ENCODE assay signal across 9 mouse cellular contexts in genomic region chr1:86360441-86360840, GRCm38 (mm10). TPM values are rescaled to one million over a fixed set of nuclear protein-coding genes. Genes with fewer than 3 reads are reported as not detected.
DNase-seq lines count a peak whose midpoint lies in the region; ATAC-seq and TF ChIP-seq lines count a peak whose summit lies in the region.
"Had no signal": no experiment of that assay in that cellular context is flagged by ENCODE, and none has a peak within 500 bp of the region (broad histone marks: within the 10 kb centered on the region; RNA-seq: fewer than 3 reads in every experiment).

No protein-coding gene starts in this region.

- ATAC-seq in inflammation-experienced regulatory T-cells, adult 6 months, result no peak

- peak overlapping the region; percentile 96 for H3K4me3 ChIP-seq in testis, adult 2 months (ENCODE audit: control insufficient read depth, low read depth, low read length)

- H3K4me1 ChIP-seq in testis, adult 2 months (ENCODE audit: control insufficient read depth, insufficient read depth, low read length), result peaks cover 6% of the 10 kb centered on the region

- H3K36me3 ChIP-seq in testis, adult 2 months (ENCODE audit: control insufficient read depth, insufficient read depth, low read length), result no peaks in the 10 kb centered on the region

- peak; percentile 22 for DNase-seq in cerebellum, adult 11-12 months
- no peak for DNase-seq in cerebellum, postnatal 14 days
- DNase-seq in testis, postnatal 10 days (ENCODE audit: low spot score), result no peak
- DNase-seq in liver, result peak; percentile 41
- peak; percentile 29 for DNase-seq in yolk sac, embryonic 10.5 days (ENCODE audit: low spot score)
- no peak for DNase-seq in adrenal gland, postnatal 4 days (ENCODE audit: low spot score in 2 of 2)

- peak overlapping the region; percentile 86 for H3K27ac ChIP-seq in testis, adult 2 months (ENCODE audit: control insufficient read depth, insufficient read depth, low read depth, low read length)

- H3K27me3 ChIP-seq in testis, adult 2 months (ENCODE audit: control insufficient read depth, insufficient read depth, low read length), result no peaks in the 10 kb centered on the region

- no peak for TF ChIP-seq POLR2A in testis, adult 2 months (IDR thresholded peaks at IDR 0.05; ENCODE audit: control insufficient read depth, low read depth, low read length)

- TF ChIP-seq CTCF in testis, adult 2 months (IDR thresholded peaks at IDR 0.05; ENCODE audit: control insufficient read depth, insufficient read depth, insufficient replicate concordance, low read depth, low read length), result no peak

RNA-seq across cellular contexts. Expression of gene Ncl, which starts 1.2 kb away (rescaled TPM):
- polyA plus RNA-seq in testis, adult 2 months (2012; rRNA removed), result 5.1 and 5.7 TPM in 2 replicates
- 100 to 1,000 TPM; 345 to 360 (median 358) TPM for polyA plus RNA-seq in inflammation-experienced regulatory T-cells, adult 6 months (2017; shearing (Covaris generic))
- total RNA-seq in adrenal gland, postnatal 4 days (2021), result 100 to 1,000 TPM; 335 to 347 TPM

RNA-seq across cellular contexts. Expression of gene B3gnt7, which starts 57.8 kb away (rescaled TPM):
- 0.23 and 0.47 TPM in 2 replicates for polyA plus RNA-seq in testis, adult 2 months (2012; rRNA removed)
- not detected for polyA plus RNA-seq in inflammation-experienced regulatory T-cells, adult 6 months (2017; shearing (Covaris generic))
- total RNA-seq in adrenal gland, postnatal 4 days (2021), result 1 to 10 TPM in 1 of 2 experiments, under 1 TPM in 1; 0.96 to 2.2 TPM
- total RNA-seq: gastrocnemius, adult 18-20 months had no signal

Comparison
In these comparisons a context has a peak if more than half of its experiments do, and no peak if none do; other contexts are left out.
1. DNase-seq: peak in cerebellum, adult 11-12 months (single experiment), liver (single experiment) and yolk sac, embryonic 10.5 days (single experiment); none in cerebellum, postnatal 14 days (0 of 2), testis, postnatal 10 days (single experiment) and adrenal gland, postnatal 4 days (0 of 2).
2. RNA of gene Ncl, which starts 1.2 kb away (polyA plus RNA-seq): 345 to 360 TPM in inflammation-experienced regulatory T-cells, adult 6 months; 5.1 to 5.7 TPM in testis, adult 2 months; every median in the first group is over 10 times any median in the second.